Mouse (Mus musculus) C2C12 (cell line): ENCODE results near the gene Rac2.

ENCODE experiments used
- CEBPB ChIP-seq: IDR thresholded peaks from one replicate; pipeline ENCODE4 v1.6.1; 2011; ENCODE audit warnings: low read depth, mild to moderate bottlenecking, control low read depth, moderate library complexity
- CTCF ChIP-seq: IDR thresholded peaks from one replicate; pipeline ENCODE4 v1.5.1; 2011; ENCODE audit not compliant: control insufficient read depth, insufficient read depth, insufficient read length

DNA sequence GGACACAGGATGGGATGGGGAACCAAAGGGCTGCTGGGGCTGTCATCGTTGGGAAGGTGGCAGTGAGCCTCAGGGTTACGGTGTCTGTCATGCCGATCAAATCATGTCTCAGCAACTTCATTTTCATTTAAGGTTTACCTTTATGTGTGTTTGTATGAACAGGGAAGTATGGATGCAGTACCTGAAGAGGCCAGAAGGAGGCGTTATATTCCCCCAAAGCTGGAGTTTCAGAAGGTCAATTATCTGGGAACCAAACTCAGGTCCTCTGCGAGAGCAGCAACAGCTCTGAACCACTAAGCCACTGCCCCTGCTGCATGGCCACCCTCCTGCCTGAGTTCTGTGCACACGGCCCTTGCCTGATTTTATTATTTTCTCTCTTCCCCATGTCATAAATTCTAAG lies 18.2 kb upstream of the Rac2 start:
- TF ChIP-seq CEBPB, result no peak
- no peak for TF ChIP-seq CTCF
